Mouse (Mus musculus) forebrain, embryonic 16.5 days (tissue): ENCODE results near the gene Nmnat2. TPM values are rescaled to one million over a fixed set of nuclear protein-coding genes. Genes with fewer than 3 reads are reported as not detected.

Experiments used
- ATAC-seq: fragments of 200-750 bp; cut with Nextera tagmentation; 2 replicates; pipeline ENCODE4 v1.8.0; 2017; ENCODE audit warnings: mild to moderate bottlenecking, moderate library complexity
- H3K27ac ChIP-seq: fragments of 300-500 bp; sonication (generic); 2 replicates; pipeline ENCODE4 v1.5.1; 2014; ENCODE audit warnings: low read length, control low read depth
- H3K27me3 ChIP-seq: fragments of 300-500 bp; sonication (generic); replicated peaks from 2 replicates; pipeline ENCODE4 v1.6.1; 2014; ENCODE audit warnings: low read length; ENCODE audit not compliant: control insufficient read depth, insufficient read depth
- H3K36me3 ChIP-seq: fragments of 300-500 bp; sonication (generic); 2 replicates; pipeline ENCODE4 v1.6.1; 2014; ENCODE audit not compliant: control insufficient read depth, insufficient read depth
- H3K4me1 ChIP-seq: fragments of 300-500 bp; sonication (generic); replicated peaks from 2 replicates; pipeline ENCODE4 v1.6.1; 2014; ENCODE audit warnings: low read length; ENCODE audit not compliant: control insufficient read depth, insufficient read depth
- H3K4me2 ChIP-seq: fragments of 300-500 bp; sonication (generic); 2 replicates; pipeline ENCODE4 v1.6.1; 2014; ENCODE audit warnings: mild to moderate bottlenecking, low read length, control low read depth
- H3K4me3 ChIP-seq: fragments of 300-500 bp; sonication (generic); replicated peaks from 2 replicates; pipeline ENCODE4 v1.5.1; 2014; ENCODE audit warnings: mild to moderate bottlenecking, low read length, control low read depth
- H3K9ac ChIP-seq: fragments of 300-500 bp; sonication (generic); replicated peaks from 2 replicates; pipeline ENCODE4 v1.6.1; 2014; ENCODE audit warnings: low read depth, low read length, control low read depth
- H3K9me3 ChIP-seq: fragments of 300-500 bp; sonication (generic); 2 replicates; pipeline ENCODE4 v1.6.1; 2016; ENCODE audit warnings: low read length; ENCODE audit not compliant: control insufficient read depth
- WGBS: fragments of 180-500 bp; shearing (Covaris S2); extraction: QIAGEN DNeasy Blood & Tissue Kit; methylation state at CpG from one replicate; pipeline ENCODE4 v1.1.7; 2014; 5-methylcytosine and 5-hydroxymethylcytosine counted together
- polyA plus RNA-seq: library from polyadenylated mRNA; unstranded; fragments of >200 nt; fragmentation: Nextera tagmentation; extraction: Ambion mirVana; gene quantifications from 2 replicates; pipeline ENCODE4 v1.2.1, GENCODE M21; 2015

Gene Nmnat2
- polyA plus RNA-seq, 1 experiment from 2014 or later, result 85.6 TPM

- no peak for ATAC-seq
- Histone ChIP-seq H3K4me2 (no peak overlapping the region), H3K27ac (no peak overlapping the region), H3K4me3 (no peak overlapping the region), H3K36me3 (peaks cover 15% of the 10 kb centered on the region), H3K9me3 (no peaks in the 10 kb centered on the region), H3K9ac (no peak overlapping the region), H3K27me3 (no peaks in the 10 kb centered on the region), H3K4me1 (peaks cover 5% of the 10 kb centered on the region)
- 76% methylated on average over 3 of the region's 3 CpGs for WGBS
Observed at GRCm38 (mm10) chr1:153109836-153110235, 155.0 kb downstream of the Nmnat2 start.

DNA sequence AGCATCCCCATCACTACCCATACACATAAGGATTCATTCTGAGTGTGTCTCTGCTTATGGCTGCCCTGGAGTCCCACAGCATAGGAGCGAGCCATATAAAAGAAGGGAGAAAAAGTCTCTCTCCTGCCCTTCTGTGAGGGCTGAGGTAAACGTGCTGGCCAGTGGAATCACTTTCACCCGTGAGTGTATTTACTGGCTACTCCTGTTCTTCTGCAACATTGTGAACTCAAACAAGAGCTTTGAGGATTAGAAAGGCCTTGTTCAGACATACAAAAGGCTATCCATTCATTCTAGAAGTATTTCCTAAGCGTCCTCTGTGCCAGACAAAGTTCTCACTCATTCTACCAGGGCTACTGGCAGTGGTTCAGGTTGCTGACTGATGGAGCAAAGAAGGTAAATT is 156.8 kb downstream of the Nmnat2 start:
- H3K4me1 ChIP-seq, result peaks cover 5% of the 10 kb centered on the region
- H3K27ac ChIP-seq, result no peak overlapping the region
- 30% methylated on average over 4 of the region's 4 CpGs for WGBS
- H3K4me3 ChIP-seq, result no peak overlapping the region
- no peak overlapping the region for H3K9ac ChIP-seq
- H3K27me3 ChIP-seq, result no peaks in the 10 kb centered on the region
- H3K4me2 ChIP-seq, result no peak overlapping the region
- H3K36me3 ChIP-seq, result peaks cover 15% of the 10 kb centered on the region
- ATAC-seq, result no peak
- H3K9me3 ChIP-seq, result no peaks in the 10 kb centered on the region

GRCm38 (mm10) chr1:153115315-153115714 is 160.5 kb downstream of the Nmnat2 start:
- no peaks in the 10 kb centered on the region for H3K9me3 ChIP-seq

GRCm38 (mm10) chr1:153120544-153120943 is 165.8 kb downstream of the Nmnat2 start:
- ATAC-seq, result no peak
- Histone ChIP-seq H3K27me3 (no peaks in the 10 kb centered on the region), H3K4me2 (no peak overlapping the region)

More at GRCm38 (mm10) chr1:153115315-153115714, 160.5 kb downstream of the Nmnat2 start:
- 91% methylated on average over 8 of the region's 8 CpGs for WGBS
- Histone ChIP-seq H3K36me3 (peaks cover 15% of the 10 kb centered on the region), H3K27ac (no peak overlapping the region), H3K27me3 (no peaks in the 10 kb centered on the region), H3K4me3 (no peak overlapping the region), H3K4me2 (no peak overlapping the region), H3K9ac (no peak overlapping the region), H3K4me1 (no peaks in the 10 kb centered on the region)
- ATAC-seq, result no peak

GRCm38 (mm10) chr1:153121320-153121719 is 166.5 kb downstream of the Nmnat2 start:
- no peaks in the 10 kb centered on the region for H3K36me3 ChIP-seq
- H3K27me3 ChIP-seq, result no peaks in the 10 kb centered on the region
- H3K4me2 ChIP-seq, result no peak overlapping the region
- H3K9me3 ChIP-seq, result no peaks in the 10 kb centered on the region
- no peaks in the 10 kb centered on the region for H3K4me1 ChIP-seq
- H3K9ac ChIP-seq, result no peak overlapping the region
- no peak for ATAC-seq
- H3K27ac ChIP-seq, result no peak overlapping the region
- no peak overlapping the region for H3K4me3 ChIP-seq
- WGBS, result 91% methylated on average over 5 of the region's 5 CpGs

More at GRCm38 (mm10) chr1:153120544-153120943, 165.8 kb downstream of the Nmnat2 start:
- 73% methylated on average over 6 of the region's 6 CpGs for WGBS
- Histone ChIP-seq H3K36me3 (no peaks in the 10 kb centered on the region; the same call in 1 of the 2 replicates), H3K9me3 (no peaks in the 10 kb centered on the region), H3K4me1 (no peaks in the 10 kb centered on the region), H3K27ac (no peak overlapping the region), H3K4me3 (no peak overlapping the region), H3K9ac (no peak overlapping the region)

- Histone ChIP-seq H3K27ac (no peak overlapping the region), H3K4me1 (no peaks in the 10 kb centered on the region), H3K9ac (no peak overlapping the region), H3K9me3 (no peaks in the 10 kb centered on the region), H3K36me3 (no peaks in the 10 kb centered on the region), H3K27me3 (no peaks in the 10 kb centered on the region), H3K4me2 (no peak overlapping the region), H3K4me3 (no peak overlapping the region)
- WGBS, result 90% methylated on average over 4 of the region's 4 CpGs
- ATAC-seq, result no peak
Observed at GRCm38 (mm10) chr1:153122764-153123163, 168.0 kb downstream of the Nmnat2 start.

- no peak overlapping the region for H3K4me3 ChIP-seq
- 93% methylated on average over 5 of the region's 5 CpGs for WGBS
- H3K4me1 ChIP-seq, result no peaks in the 10 kb centered on the region
- H3K27me3 ChIP-seq, result no peaks in the 10 kb centered on the region
- H3K36me3 ChIP-seq, result no peaks in the 10 kb centered on the region
- H3K4me2 ChIP-seq, result no peak overlapping the region
- ATAC-seq, result no peak
- H3K9ac ChIP-seq, result no peak overlapping the region
- H3K27ac ChIP-seq, result no peak overlapping the region
- H3K9me3 ChIP-seq, result no peaks in the 10 kb centered on the region
Observed at GRCm38 (mm10) chr1:153124502-153124901, 169.7 kb downstream of the Nmnat2 start.

- H3K27me3 ChIP-seq, result no peaks in the 10 kb centered on the region
- no peaks in the 10 kb centered on the region for H3K36me3 ChIP-seq
- 78% methylated on average over 8 of the region's 8 CpGs for WGBS
- no peak overlapping the region for H3K9ac ChIP-seq
- no peaks in the 10 kb centered on the region for H3K4me1 ChIP-seq
- H3K9me3 ChIP-seq, result no peaks in the 10 kb centered on the region
- ATAC-seq, result no peak
- no peak overlapping the region for H3K27ac ChIP-seq
- H3K4me2 ChIP-seq, result no peak overlapping the region
- no peak overlapping the region for H3K4me3 ChIP-seq
Observed at GRCm38 (mm10) chr1:153125287-153126275, 170.8 kb downstream of the Nmnat2 start.

GRCm38 (mm10) chr1:153126491-153127381 is 171.9 kb downstream of the Nmnat2 start:
- no peaks in the 10 kb centered on the region for H3K4me1 ChIP-seq
- H3K27me3 ChIP-seq, result no peaks in the 10 kb centered on the region
- no peak overlapping the region for H3K4me2 ChIP-seq
- no peaks in the 10 kb centered on the region for H3K36me3 ChIP-seq
- no peak for ATAC-seq
- H3K27ac ChIP-seq, result no peak overlapping the region
- no peaks in the 10 kb centered on the region for H3K9me3 ChIP-seq
- WGBS, result 89% methylated on average over 15 of the region's 15 CpGs
- no peak overlapping the region for H3K9ac ChIP-seq
- H3K4me3 ChIP-seq, result no peak overlapping the region
